Mouse (Mus musculus) ES-E14 (cell line): ENCODE measurements around the gene Ezr. TPM values are rescaled to one million over a fixed set of nuclear protein-coding genes. Genes with fewer than 3 reads are reported as not detected.

Experiments
- DNase-seq: peaks from one replicate; pipeline ENCODE4 v3.0.0-alpha.2; 2013; ENCODE audit warnings: low read depth, low spot score
- H3K27ac ChIP-seq: 2 replicates; pipeline ENCODE4 v1.5.1; 2012; ENCODE audit warnings: low read depth, mild to moderate bottlenecking, low read length, moderate library complexity, mixed read lengths; ENCODE audit not compliant: poor library complexity, insufficient read depth, severe bottlenecking
- H3K36me3 ChIP-seq: 2 replicates; pipeline ENCODE4 v1.6.1; 2012; ENCODE audit warnings: mild to moderate bottlenecking, low read length, moderate library complexity, mixed read lengths; ENCODE audit not compliant: control insufficient read depth, poor library complexity, insufficient read depth, severe bottlenecking
- H3K4me1 ChIP-seq, 2 experiments: fragments of 150-350 bp in 1 of 2; sonication (generic) in 1 of 2; 2 replicates each; pipeline ENCODE4 v1.6.1; 2012; ENCODE audit warnings: low read length in 2 of 2, mild to moderate bottlenecking in 1 of 2, mixed read lengths in 1 of 2; ENCODE audit not compliant: control insufficient read depth in 2 of 2, insufficient read depth in 2 of 2, poor library complexity in 1 of 2
- H3K4me3 ChIP-seq, 2 experiments: fragments of 150-350 bp in 1 of 2; sonication (generic) in 1 of 2; 2 replicates each; pipeline ENCODE4 v1.5.1; 2012; ENCODE audit warnings: low read length in 2 of 2, low read depth in 1 of 2, mild to moderate bottlenecking in 1 of 2, mixed read lengths in 1 of 2; ENCODE audit not compliant: insufficient read depth in 1 of 2, poor library complexity in 1 of 2, severe bottlenecking in 1 of 2
- H3K9ac ChIP-seq: 2 replicates; pipeline ENCODE4 v1.6.1; 2012; ENCODE audit warnings: low read depth, mild to moderate bottlenecking, low read length, mixed read lengths; ENCODE audit not compliant: poor library complexity, insufficient read depth, severe bottlenecking
- H3K9me3 ChIP-seq: fragments of 150-350 bp; sonication (generic); 2 replicates; pipeline ENCODE4 v1.6.1; 2012; ENCODE audit warnings: low read depth, mild to moderate bottlenecking, low read length; ENCODE audit not compliant: control insufficient read depth, insufficient read depth
- CHD2 ChIP-seq: IDR thresholded peaks from 2 replicates; pipeline ENCODE4 v1.6.1; 2014; ENCODE audit warnings: mild to moderate bottlenecking, low read depth, low read length, inconsistent platforms
- HCFC1 ChIP-seq: IDR thresholded peaks from 2 replicates; pipeline ENCODE4 v1.6.1; 2012; ENCODE audit warnings: low read length, inconsistent platforms, borderline replicate concordance; ENCODE audit not compliant: insufficient read depth
- MAFK ChIP-seq: IDR thresholded peaks from 2 replicates; pipeline ENCODE4 v1.6.1; 2014; ENCODE audit warnings: mild to moderate bottlenecking, low read depth, low read length, inconsistent platforms; ENCODE audit not compliant: insufficient read depth
- ZC3H11A ChIP-seq: IDR thresholded peaks from 2 replicates; pipeline ENCODE4 v1.6.1; 2012; ENCODE audit warnings: low read depth, mild to moderate bottlenecking, inconsistent platforms, low read length, borderline replicate concordance
- ZNF384 ChIP-seq: IDR thresholded peaks from 2 replicates; pipeline ENCODE4 v1.6.1; 2012; ENCODE audit warnings: low read depth, low read length, inconsistent platforms
- in situ Hi-C, 2 experiments: fragments of 600-800 bp; cut with MboI; formaldehyde crosslinking; loops; one replicate each; pipeline ENCODE4 v1.15.1; 2025; ENCODE audit warnings: low sequenced_read_pairs in 2 of 2, inconsistent platforms in 1 of 2; ENCODE audit not compliant: unreplicated experiment in 2 of 2
- total RNA-seq: library from RNA; depleted of rRNA; stranded (reverse); fragments of 300-350 nt; gene quantifications from 2 replicates; pipeline ENCODE4 v1.2.3, GENCODE M21; 2012

Ezr gene
- total RNA-seq, 1 experiment = 131 TPM

DNA sequence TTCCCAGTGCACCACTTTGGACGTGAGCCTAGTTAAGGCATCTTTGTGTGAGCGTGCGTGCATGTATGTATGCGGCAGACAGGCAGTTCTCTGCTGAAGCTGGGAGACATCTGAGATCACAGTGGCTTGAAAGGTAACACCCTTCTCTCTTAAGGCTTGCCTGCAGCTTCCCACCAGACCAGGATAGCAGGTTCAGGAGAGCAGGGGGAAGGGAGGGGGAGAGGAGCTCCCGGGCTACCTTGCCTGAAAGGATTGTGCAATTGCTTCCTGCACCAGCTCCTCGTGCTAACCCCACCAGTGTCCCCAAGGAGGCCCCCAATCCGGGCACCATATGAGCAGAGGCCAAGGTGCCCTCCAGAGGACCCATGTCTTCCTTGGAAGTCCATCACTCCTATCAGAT, 3.0 kb downstream of the Ezr start:
- no peak for TF ChIP-seq HCFC1
- TF ChIP-seq ZC3H11A = no peak
- TF ChIP-seq ZNF384 = no peak
- no peak for TF ChIP-seq CHD2
- no peak for TF ChIP-seq MAFK
- peak overlapping the region; percentile 31 to 63 for H3K4me3 ChIP-seq
- DNase-seq = no peak
- H3K27ac ChIP-seq = peak overlapping the region; percentile 79; the same call in 1 of the 2 replicates
- in situ Hi-C loops = no loop called here
- peak overlapping the region; percentile 62; the same call in 1 of the 2 replicates for H3K9ac ChIP-seq
- H3K36me3 ChIP-seq = no peaks in the 10 kb centered on the region; the same call in 1 of the 2 replicates
- peaks cover 8% of the 10 kb centered on the region in 2 experiments for H3K4me1 ChIP-seq
- no peaks in the 10 kb centered on the region for H3K9me3 ChIP-seq

DNA sequence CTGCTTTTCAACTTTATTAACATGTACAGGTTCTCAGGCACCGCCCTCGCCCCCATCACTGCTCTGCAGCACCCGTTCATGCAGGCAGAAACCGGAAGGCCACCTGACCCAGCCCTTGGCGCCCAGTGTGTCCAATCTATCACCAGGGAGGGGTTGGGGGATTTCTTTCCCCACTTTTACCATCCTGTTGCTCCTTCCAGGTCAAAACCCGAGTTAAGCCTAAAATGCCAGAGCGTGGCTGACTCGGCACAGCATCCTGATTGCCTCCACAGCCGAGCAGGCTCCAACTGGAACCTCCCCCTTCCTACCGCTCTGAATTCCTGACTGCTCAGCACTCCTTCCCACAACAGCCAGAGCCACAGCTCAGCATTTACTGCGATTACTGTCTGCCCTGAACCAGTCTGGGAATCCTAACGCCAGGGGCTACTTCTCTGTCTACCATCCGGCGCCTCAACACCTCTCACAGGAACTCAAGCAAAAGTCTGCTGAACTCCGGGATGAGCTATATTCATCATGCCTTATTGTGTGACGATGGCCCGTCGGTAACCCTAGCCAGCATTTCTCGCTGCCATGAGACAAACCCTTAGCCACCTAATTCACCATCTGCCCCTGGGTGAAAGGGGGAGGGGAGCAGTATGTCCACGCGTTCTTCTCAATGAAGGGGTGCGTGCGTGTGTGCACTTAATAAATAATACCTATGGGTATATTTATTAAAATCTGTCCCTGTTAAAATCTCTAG, 3.6 kb downstream of the Ezr start:
- TF ChIP-seq MAFK (peak; percentile 62), CHD2 (no peak)
- peak overlapping the region; percentile 79 for H3K27ac ChIP-seq
- H3K4me3 ChIP-seq = peak overlapping the region; percentile 31 to 63
- in situ Hi-C loops = no loop called here
- peaks cover 8 to 10% of the 10 kb centered on the region in 2 experiments for H3K4me1 ChIP-seq
- DNase-seq = no peak
- peaks cover 2% of the 10 kb centered on the region; the same call in 1 of the 2 replicates for H3K36me3 ChIP-seq
- peak overlapping the region; percentile 68 for H3K9ac ChIP-seq
- H3K9me3 ChIP-seq = no peaks in the 10 kb centered on the region

DNA sequence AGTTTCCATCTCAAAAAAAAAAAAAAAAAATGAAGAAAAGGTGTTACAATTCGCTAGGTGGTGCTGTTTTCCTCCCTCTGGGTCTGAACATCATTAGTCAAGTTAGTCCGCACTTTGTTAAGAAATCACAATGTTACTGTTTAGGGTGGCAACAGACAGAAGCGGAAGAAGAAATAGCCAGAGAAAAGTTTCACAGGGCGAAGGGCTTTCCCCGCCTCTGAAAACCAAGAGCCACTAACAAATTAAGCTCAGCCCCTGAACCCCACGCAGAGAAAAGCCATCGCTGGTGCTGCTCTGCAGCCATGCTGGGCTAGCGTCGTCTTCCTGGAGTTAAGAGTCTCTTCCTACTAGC, 4.3 kb downstream of the Ezr start:
- no peak for DNase-seq
- Histone ChIP-seq H3K27ac (peak overlapping the region; percentile 79; the same call in 1 of the 2 replicates), H3K4me3 (peak overlapping the region; percentile 31 to 63), H3K9me3 (no peaks in the 10 kb centered on the region), H3K4me1 (peaks cover 8 to 16% of the 10 kb centered on the region in 2 experiments), H3K9ac (peak overlapping the region; percentile 68; the same call in 1 of the 2 replicates), H3K36me3 (peaks cover 2% of the 10 kb centered on the region; the same call in 1 of the 2 replicates)
- in situ Hi-C loops = no loop called here
- TF ChIP-seq ZC3H11A (no peak), HCFC1 (0 out of 2 replicates have a peak, but pooled peaks have one; percentile 22), MAFK (no peak), CHD2 (no peak), ZNF384 (peak; percentile 98)

DNA sequence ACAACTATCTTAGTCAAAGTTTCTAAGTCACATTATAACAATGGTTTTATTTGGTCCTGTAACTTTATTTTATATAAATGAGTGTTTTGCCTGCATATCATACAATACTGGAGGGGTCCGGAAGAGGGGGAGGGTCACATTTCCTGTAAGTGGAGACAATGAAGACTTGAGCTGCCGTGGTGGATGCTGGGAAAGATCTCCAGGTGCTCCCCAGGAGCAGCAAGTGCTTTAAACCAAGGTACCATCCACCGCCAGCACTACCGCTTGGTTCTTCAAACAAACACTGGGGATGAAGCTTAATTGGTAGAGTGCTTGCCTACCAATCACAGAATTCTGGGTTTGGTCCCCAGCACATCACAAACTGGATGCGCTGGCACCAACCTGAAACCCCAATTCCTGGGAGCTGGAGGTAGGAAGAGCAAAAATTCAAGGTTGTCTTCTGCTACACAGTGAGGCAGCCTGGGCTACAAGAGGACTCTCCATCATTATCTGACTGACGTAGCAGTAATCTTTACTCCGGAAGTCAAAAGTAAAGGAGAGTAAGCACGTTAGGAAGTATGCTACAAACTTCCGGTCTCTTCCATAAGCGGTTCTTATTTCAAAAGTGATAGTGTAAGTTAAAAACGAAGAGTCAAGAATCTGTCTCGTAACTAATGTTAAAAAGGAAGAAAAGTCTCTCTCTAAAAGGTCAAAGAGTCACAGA, 4.8 kb downstream of the Ezr start:
- TF ChIP-seq HCFC1 = no peak
- TF ChIP-seq MAFK = no peak
- TF ChIP-seq ZNF384 = no peak
- TF ChIP-seq ZC3H11A = no peak
- TF ChIP-seq CHD2 = no peak
- H3K4me3 ChIP-seq = peak overlapping the region in 1 of 2 experiments; percentile 51; a peak in 3 of 4 replicates
- no peak for DNase-seq
- H3K4me1 ChIP-seq = peaks cover 11 to 16% of the 10 kb centered on the region in 2 experiments
- H3K36me3 ChIP-seq = peaks cover 2% of the 10 kb centered on the region; the same call in 1 of the 2 replicates
- H3K9me3 ChIP-seq = no peaks in the 10 kb centered on the region
- peak overlapping the region; percentile 70; the same call in 1 of the 2 replicates for H3K27ac ChIP-seq
- in situ Hi-C loops = no loop called here
- H3K9ac ChIP-seq = peak overlapping the region; percentile 63; the same call in 1 of the 2 replicates
